Mouse (Mus musculus) liver, postnatal 0 days (tissue): ENCODE results near the gene Trem2.

Experiments used
- CTCF ChIP-seq: sonication (generic); IDR thresholded peaks from 2 replicates; pipeline ENCODE4 v1.5.1; 2016; ENCODE audit warnings: antibody characterized with exemption, low read depth
- EP300 ChIP-seq: IDR thresholded peaks from 2 replicates; pipeline ENCODE4 v1.6.1; 2016; ENCODE audit warnings: antibody characterized with exemption, low read depth, mild to moderate bottlenecking

DNA sequence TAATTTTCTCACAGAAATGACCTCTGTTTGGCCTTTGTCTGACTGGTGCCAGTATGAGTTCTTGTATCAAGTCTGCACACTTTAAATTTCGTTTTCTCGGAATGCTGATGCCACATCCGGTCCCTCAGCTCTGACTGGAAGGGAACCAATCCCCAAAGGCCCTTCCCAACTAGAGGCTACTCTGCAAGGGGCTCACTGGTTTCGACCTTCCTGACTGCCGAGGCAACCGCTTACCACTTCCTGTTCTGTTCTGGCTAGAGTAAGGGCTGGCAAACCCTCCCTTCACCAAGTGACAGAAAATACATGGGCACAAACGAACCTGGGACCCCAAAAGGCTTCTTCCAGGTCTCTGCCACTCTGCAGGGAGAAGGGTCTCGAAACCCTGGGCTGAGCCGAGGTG, 45.3 kb upstream of the Trem2 start:
- TF ChIP-seq CTCF (no peak), EP300 (no peak; the same call in 1 of the 2 replicates)
